Mouse (Mus musculus) heart, adult 10 weeks (tissue): Measurements from ENCODE around the gene 4930578C19Rik. TPM values are rescaled to one million over a fixed set of nuclear protein-coding genes. Genes with fewer than 3 reads are reported as not detected.

Experiments
- polyA plus RNA-seq: library from polyadenylated mRNA; stranded (reverse); fragments of 350-450 nt; fragmentation: Illumina TruSeq; extraction: RNeasy Lipid Tissue Mini Kit (QIAGEN cat#74804); gene quantifications from one replicate; pipeline ENCODE4 v1.2.3, GENCODE M21; 2014; ENCODE audit warnings: low read depth, low replicate concordance

The 4930578C19Rik gene
- 5.3 TPM for polyA plus RNA-seq

DNA sequence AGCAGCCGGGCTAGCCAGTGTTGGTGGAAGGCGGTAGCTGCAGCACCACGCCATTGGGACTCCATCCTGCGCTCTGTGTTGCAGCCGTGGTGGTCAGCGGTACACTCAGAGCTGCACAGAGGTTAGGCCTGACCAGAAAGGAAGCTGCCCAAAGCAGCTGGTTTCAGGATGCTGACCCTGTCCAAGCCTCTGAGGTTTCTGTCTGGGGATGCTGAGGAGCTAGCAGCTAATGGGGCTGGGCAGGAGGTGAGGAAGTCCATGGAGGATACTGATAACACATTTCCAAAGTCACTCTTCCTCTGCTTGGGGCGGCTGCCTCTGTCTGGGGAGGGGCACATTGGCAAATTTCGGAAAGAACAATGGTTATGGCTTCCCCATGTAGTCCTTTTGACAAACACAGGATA, at the start of gene 4930578C19Rik:
Gene 4930578C19Rik (minus strand): TSS at position 200 of the 404 bp plus-strand sequence.

